Mouse (Mus musculus) ES-E14 (cell line): ENCODE measurements around the gene Maff.

Experiments
- CHD2 ChIP-seq: IDR thresholded peaks from 2 replicates; pipeline ENCODE4 v1.6.1; 2014; ENCODE audit warnings: mild to moderate bottlenecking, low read depth, low read length, inconsistent platforms
- HCFC1 ChIP-seq: IDR thresholded peaks from 2 replicates; pipeline ENCODE4 v1.6.1; 2012; ENCODE audit warnings: low read length, inconsistent platforms, borderline replicate concordance; ENCODE audit not compliant: insufficient read depth
- MAFK ChIP-seq: IDR thresholded peaks from 2 replicates; pipeline ENCODE4 v1.6.1; 2014; ENCODE audit warnings: mild to moderate bottlenecking, low read depth, low read length, inconsistent platforms; ENCODE audit not compliant: insufficient read depth
- ZC3H11A ChIP-seq: IDR thresholded peaks from 2 replicates; pipeline ENCODE4 v1.6.1; 2012; ENCODE audit warnings: low read depth, mild to moderate bottlenecking, inconsistent platforms, low read length, borderline replicate concordance
- ZNF384 ChIP-seq: IDR thresholded peaks from 2 replicates; pipeline ENCODE4 v1.6.1; 2012; ENCODE audit warnings: low read depth, low read length, inconsistent platforms

DNA sequence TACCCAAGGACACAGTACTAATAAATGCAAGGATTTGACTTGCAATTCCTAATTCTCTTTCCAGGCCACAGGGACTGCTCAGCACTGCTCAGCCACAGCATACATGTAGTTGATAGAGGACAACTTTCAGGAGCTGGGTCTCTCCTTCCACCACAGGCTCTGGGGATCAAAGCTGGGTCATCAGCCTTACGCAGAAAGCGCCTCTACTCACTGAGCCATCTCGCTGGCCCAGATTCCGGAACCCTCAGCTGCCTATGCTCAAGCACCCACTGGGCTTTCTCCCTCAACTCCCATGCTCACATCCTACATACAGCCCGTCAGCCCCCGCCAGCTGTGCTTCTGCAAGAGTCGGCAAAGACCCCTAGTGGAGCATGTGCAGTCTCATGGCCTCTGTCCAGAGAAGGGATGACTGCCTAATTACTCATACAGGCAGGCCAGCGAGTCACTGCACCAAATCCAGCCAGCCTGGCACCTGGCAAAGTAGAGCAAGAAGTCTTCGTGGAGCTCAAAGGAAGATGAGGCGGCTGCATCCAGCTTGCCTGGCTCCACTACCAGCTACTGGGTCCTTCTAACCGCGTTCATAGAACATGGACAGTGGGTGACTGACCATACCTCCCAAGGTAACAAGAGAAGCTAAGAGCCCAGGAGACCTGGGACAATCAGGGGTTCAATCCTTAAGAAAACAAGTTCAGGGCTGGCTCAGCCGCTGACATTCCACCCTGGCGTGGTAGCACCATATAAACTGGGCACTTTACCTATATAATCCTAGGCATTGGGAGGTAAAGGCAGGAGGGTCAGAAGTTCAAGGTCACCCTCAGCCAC is 53.0 kb downstream of the Maff start:
- no peak for TF ChIP-seq CHD2
- TF ChIP-seq ZNF384 = no peak
- TF ChIP-seq HCFC1 = no peak
- TF ChIP-seq ZC3H11A = no peak
- TF ChIP-seq MAFK = no peak
